Mouse (Mus musculus) C2C12 (cell line): ENCODE data around the gene Flnb. TPM values are rescaled to one million over a fixed set of nuclear protein-coding genes. Genes with fewer than 3 reads are reported as not detected.

Experiments
- H3K27me3 ChIP-seq: one replicate; pipeline ENCODE4 v1.6.1; 2011; ENCODE audit not compliant: control insufficient read depth, insufficient read depth, insufficient read length
- H3K36me3 ChIP-seq: one replicate; pipeline ENCODE4 v1.6.1; 2011; ENCODE audit not compliant: control insufficient read depth, insufficient read depth
- H3K4me3 ChIP-seq: one replicate; pipeline ENCODE4 v1.5.1; 2011; ENCODE audit warnings: mild to moderate bottlenecking, control low read depth; ENCODE audit not compliant: poor library complexity, insufficient read depth, severe bottlenecking
- H3K79me2 ChIP-seq: one replicate; pipeline ENCODE4 v1.6.1; 2011; ENCODE audit not compliant: control insufficient read depth, insufficient read depth
- H3K79me3 ChIP-seq: one replicate; pipeline ENCODE4 v1.6.1; 2011; ENCODE audit warnings: low read depth, control low read depth
- H3ac ChIP-seq: one replicate; pipeline ENCODE3; 2011; ENCODE audit warnings: low read depth; ENCODE audit not compliant: control insufficient read depth, insufficient read length
- CEBPB ChIP-seq: IDR thresholded peaks from one replicate; pipeline ENCODE4 v1.6.1; 2011; ENCODE audit warnings: low read depth, mild to moderate bottlenecking, control low read depth, moderate library complexity
- CTCF ChIP-seq: IDR thresholded peaks from one replicate; pipeline ENCODE4 v1.5.1; 2011; ENCODE audit not compliant: control insufficient read depth, insufficient read depth, insufficient read length
- FOSL1 ChIP-seq: IDR thresholded peaks from one replicate; pipeline ENCODE4 v1.8.0; 2011; ENCODE audit warnings: mild to moderate bottlenecking, low read length; ENCODE audit not compliant: poor library complexity, insufficient read depth, severe bottlenecking
- MAX ChIP-seq: IDR thresholded peaks from one replicate; pipeline ENCODE4 v1.6.1; 2011; ENCODE audit warnings: mild to moderate bottlenecking, control low read depth
- MYOD1 ChIP-seq: IDR thresholded peaks from one replicate; pipeline ENCODE4 v1.6.1; 2011; ENCODE audit warnings: low read depth; ENCODE audit not compliant: control insufficient read depth, insufficient read length
- MYOG ChIP-seq: IDR thresholded peaks from one replicate; pipeline ENCODE4 v1.6.1; 2011; ENCODE audit not compliant: control insufficient read depth, insufficient read length; ENCODE audit errors: extremely low read depth
- USF1 ChIP-seq: IDR thresholded peaks from one replicate; pipeline ENCODE4 v1.6.1; 2011; ENCODE audit warnings: low read depth, mild to moderate bottlenecking, control low read depth, moderate library complexity
- polyA plus RNA-seq: library from polyadenylated mRNA; unstranded; fragments of >200 nt; fragmentation: generic; extraction: Trizol; gene quantifications from one replicate; pipeline ENCODE4 v1.2.1, GENCODE M21; 2012; ENCODE audit warnings: missing spikeins

Gene Flnb
- polyA plus RNA-seq, 1 experiment = 154 TPM

GRCm38 (mm10) chr14:7981226-7981625, 163.5 kb downstream of the Flnb start:
- Histone ChIP-seq H3K4me3 (no peak overlapping the region), H3K79me2 (no peaks in the 10 kb centered on the region)
- TF ChIP-seq MYOG (no peak), CTCF (no peak), CEBPB (no peak), FOSL1 (no peak), MAX (no peak), MYOD1 (no peak)

GRCm38 (mm10) chr14:7986913-7987312, 169.2 kb downstream of the Flnb start:
- H3K79me3 ChIP-seq = no peaks in the 10 kb centered on the region
- H3ac ChIP-seq = no peak overlapping the region
- TF ChIP-seq CTCF (no peak), FOSL1 (no peak), MYOG (no peak), USF1 (no peak), CEBPB (no peak), MYOD1 (no peak), MAX (no peak)
- H3K4me3 ChIP-seq = no peak overlapping the region
- H3K79me2 ChIP-seq = no peaks in the 10 kb centered on the region
- no peaks in the 10 kb centered on the region for H3K36me3 ChIP-seq
- H3K27me3 ChIP-seq = no peaks in the 10 kb centered on the region

More at GRCm38 (mm10) chr14:7981226-7981625, 163.5 kb downstream of the Flnb start:
- no peaks in the 10 kb centered on the region for H3K36me3 ChIP-seq
- H3K79me3 ChIP-seq = no peaks in the 10 kb centered on the region
- H3K27me3 ChIP-seq = no peaks in the 10 kb centered on the region
- H3ac ChIP-seq = no peak overlapping the region

- H3K36me3 ChIP-seq = no peaks in the 10 kb centered on the region
- no peaks in the 10 kb centered on the region for H3K79me3 ChIP-seq
- H3K79me2 ChIP-seq = no peaks in the 10 kb centered on the region
- no peak overlapping the region for H3K4me3 ChIP-seq
- TF ChIP-seq MYOD1 (no peak), CTCF (no peak), CEBPB (no peak), MAX (no peak), USF1 (no peak), MYOG (no peak), FOSL1 (no peak)
- H3K27me3 ChIP-seq = no peaks in the 10 kb centered on the region
- no peak overlapping the region for H3ac ChIP-seq
These were observed 171.6 kb downstream of the Flnb start for GRCm38 (mm10) chr14:7989371-7989770.

- TF ChIP-seq MAX = no peak
- no peak for TF ChIP-seq FOSL1
- no peak for TF ChIP-seq CEBPB
- TF ChIP-seq CTCF = no peak
- no peak for TF ChIP-seq MYOD1
- no peak for TF ChIP-seq MYOG
- no peak for TF ChIP-seq USF1
These were observed 172.2 kb downstream of the Flnb start for GRCm38 (mm10) chr14:7989961-7990360.

GRCm38 (mm10) chr14:7991108-7991776, 173.5 kb downstream of the Flnb start:
- no peak for TF ChIP-seq MYOG
- TF ChIP-seq CTCF = no peak
- Histone ChIP-seq H3K4me3 (no peak overlapping the region), H3K79me3 (no peaks in the 10 kb centered on the region), H3ac (no peak overlapping the region), H3K79me2 (no peaks in the 10 kb centered on the region), H3K27me3 (no peaks in the 10 kb centered on the region), H3K36me3 (no peaks in the 10 kb centered on the region)

More at GRCm38 (mm10) chr14:7989961-7990360, 172.2 kb downstream of the Flnb start:
- no peak overlapping the region for H3K4me3 ChIP-seq
- no peaks in the 10 kb centered on the region for H3K79me3 ChIP-seq
- H3K36me3 ChIP-seq = no peaks in the 10 kb centered on the region
- no peaks in the 10 kb centered on the region for H3K79me2 ChIP-seq
- no peaks in the 10 kb centered on the region for H3K27me3 ChIP-seq
- H3ac ChIP-seq = no peak overlapping the region

- H3K79me3 ChIP-seq = no peaks in the 10 kb centered on the region
- H3K4me3 ChIP-seq = no peak overlapping the region
- TF ChIP-seq FOSL1 = no peak
- no peak for TF ChIP-seq CEBPB
- TF ChIP-seq USF1 = no peak
- TF ChIP-seq MYOG = no peak
- TF ChIP-seq MYOD1 = no peak
- TF ChIP-seq MAX = no peak
- TF ChIP-seq CTCF = no peak
These were observed 174.4 kb downstream of the Flnb start for GRCm38 (mm10) chr14:7992158-7992557.

More at GRCm38 (mm10) chr14:7992158-7992557, 174.4 kb downstream of the Flnb start:
- Histone ChIP-seq H3K27me3 (no peaks in the 10 kb centered on the region), H3K36me3 (no peaks in the 10 kb centered on the region), H3ac (no peak overlapping the region), H3K79me2 (no peaks in the 10 kb centered on the region)
